Mouse (Mus musculus) colon, adult 2 months (tissue): Measurements from ENCODE around the gene Cgrrf1. TPM values are rescaled to one million over a fixed set of nuclear protein-coding genes. Genes with fewer than 3 reads are reported as not detected.

Source experiments
- polyA plus RNA-seq: library from polyadenylated mRNA; depleted of rRNA; stranded (reverse); fragments of >200 nt; gene quantifications from 2 replicates; pipeline ENCODE4 v1.2.3, GENCODE M21; 2012; rRNA removed

The Cgrrf1 gene
- 16.6 and 19.8 TPM in 2 replicates for polyA plus RNA-seq

GRCm38 (mm10) chr14:46831837-46832333 is at the start of gene Cgrrf1:
Cgrrf1 (plus strand) TSS chr14:46832125.

GRCm38 (mm10) chr14:46787787-46788504 is 44.0 kb upstream of the Cgrrf1 start, which contains the start of gene Cnih1:
Cnih1 (minus strand) TSS chr14:46788411.

DNA sequence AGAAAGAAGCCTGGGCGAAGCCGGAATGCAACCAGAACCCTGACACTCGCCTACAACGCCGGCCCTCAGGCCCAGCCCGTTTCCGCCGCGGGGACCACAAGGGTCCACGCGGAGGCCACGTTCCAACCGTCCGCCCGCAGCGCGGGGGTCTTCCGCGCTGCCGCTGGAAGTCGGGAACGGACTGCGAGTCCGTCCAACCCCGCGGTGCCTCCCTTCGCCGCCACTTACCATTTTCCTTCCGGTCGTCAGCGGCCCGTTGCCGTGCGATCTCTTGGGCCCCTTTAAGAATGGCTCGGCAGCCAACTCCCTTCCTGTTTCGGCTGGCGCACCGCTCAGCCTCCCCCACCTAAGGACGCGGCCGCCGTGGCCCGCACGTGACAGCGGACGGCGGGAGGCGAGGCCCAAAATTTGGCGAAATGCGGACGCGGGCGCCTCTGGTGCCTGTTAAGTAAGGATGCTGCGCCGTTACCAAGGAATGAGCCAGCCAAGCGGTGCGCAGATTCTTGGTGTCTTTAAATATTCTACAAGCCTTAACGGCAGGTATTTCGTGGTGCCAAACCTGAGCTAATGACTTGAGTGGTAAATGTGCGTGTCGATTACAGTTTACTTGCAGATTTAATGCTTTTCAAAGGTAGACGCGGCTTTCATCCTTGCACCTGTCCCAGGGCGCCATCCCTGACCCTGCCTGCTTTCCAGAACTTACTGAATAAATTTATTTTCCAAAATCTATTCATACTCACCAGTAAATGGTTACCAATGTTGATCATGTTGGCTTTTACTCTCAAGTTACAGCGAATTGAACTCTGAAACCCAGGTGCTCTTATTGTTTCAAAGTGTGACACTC is 9.8 kb upstream of the Cgrrf1 start, which contains the start of gene Gmfb:
TSS of gene Gmfb (minus strand) at position 370 of the 844 bp plus-strand sequence.

DNA sequence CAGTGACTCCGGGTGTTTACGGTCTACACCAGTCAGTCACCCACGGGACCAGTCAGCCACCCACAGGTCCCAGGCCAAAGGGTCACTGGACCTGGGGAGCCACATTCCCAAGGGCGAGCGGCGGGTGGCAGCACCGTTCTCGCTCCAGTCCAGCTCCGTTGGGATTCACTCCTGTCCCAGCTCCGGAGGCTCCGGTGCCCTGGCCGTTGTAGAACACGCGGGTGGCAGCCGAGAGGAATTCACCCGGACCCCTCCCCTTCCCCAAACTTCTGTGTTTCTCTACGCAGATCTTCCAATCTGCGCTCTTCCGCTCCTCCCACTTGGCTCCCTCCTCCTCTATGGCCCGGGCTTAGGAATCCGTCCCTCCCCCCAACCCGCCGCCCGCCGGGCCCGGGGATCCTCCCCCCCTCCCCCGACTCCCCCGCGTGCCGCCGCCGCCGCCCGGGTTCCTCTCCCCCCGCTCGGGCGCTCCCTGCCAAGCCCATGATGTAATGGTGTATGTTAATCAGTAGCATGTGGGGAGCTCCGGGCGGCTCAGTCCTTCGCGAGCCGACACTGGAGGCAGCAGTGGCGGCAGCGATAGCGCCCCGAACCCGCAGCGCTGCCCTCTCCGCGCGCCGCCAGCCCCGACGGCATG is 50.6 kb downstream of the Cgrrf1 start, which contains the start of gene Samd4:
TSS of gene Samd4 (plus strand) at position 424 of the 637 bp plus-strand sequence.

Other genes with a start within 250 kb of the Cgrrf1 start
- 3.0 and 4.4 TPM in 2 replicates for gene Cdkn3, start 71.6 kb upstream of the Cgrrf1 start, polyA plus RNA-seq
- gene Cnih1, start 43.7 kb upstream of the Cgrrf1 start, polyA plus RNA-seq = 56.3 and 62.8 TPM in 2 replicates
- gene Gmfb, start 9.9 kb upstream of the Cgrrf1 start, polyA plus RNA-seq = 3.7 and 3.8 TPM in 2 replicates
- 17.2 and 21.8 TPM in 2 replicates for gene Samd4, start 50.7 kb downstream of the Cgrrf1 start, polyA plus RNA-seq